Mouse (Mus musculus): ENCODE data around the gene Coq5.
"Not testable (repeated sequence)": the region's sequence is repeated elsewhere in the genome, so short reads cannot be mapped to it uniquely, and the experiment has no call there.

Coq5 gene

DNA sequence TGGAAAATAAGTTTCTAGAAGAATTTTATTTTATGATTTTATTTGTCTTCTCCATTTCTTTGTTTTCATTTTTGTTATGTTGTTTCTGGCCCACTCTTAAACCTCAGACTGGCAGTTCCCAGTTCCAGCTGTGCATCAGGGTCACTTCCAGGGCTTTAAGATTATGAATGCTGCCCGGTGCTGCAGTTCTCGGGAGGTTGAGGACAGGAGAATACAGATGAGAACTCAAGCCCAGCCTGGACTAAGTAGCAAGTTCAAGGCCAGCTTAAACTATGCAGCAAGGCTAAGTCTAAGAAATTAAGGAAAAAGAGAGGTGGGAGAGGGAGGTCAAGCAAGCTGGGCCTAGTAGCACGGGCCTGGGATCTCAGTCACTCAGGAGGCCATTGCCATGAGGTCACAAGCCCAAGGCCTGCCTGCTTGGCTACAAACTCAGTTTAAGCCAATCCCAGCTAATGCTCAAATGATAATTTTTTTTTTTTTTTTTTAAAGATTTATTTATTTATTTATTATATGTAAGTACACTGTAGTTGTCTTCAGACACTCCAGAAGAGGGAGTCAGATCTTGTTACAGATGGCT, 11.9 kb upstream of the Coq5 start:
- DNase-seq, result no peak

GRCm38 (mm10) chr5:115268266-115268665, 11.2 kb upstream of the Coq5 start:
- no peak for DNase-seq

DNA sequence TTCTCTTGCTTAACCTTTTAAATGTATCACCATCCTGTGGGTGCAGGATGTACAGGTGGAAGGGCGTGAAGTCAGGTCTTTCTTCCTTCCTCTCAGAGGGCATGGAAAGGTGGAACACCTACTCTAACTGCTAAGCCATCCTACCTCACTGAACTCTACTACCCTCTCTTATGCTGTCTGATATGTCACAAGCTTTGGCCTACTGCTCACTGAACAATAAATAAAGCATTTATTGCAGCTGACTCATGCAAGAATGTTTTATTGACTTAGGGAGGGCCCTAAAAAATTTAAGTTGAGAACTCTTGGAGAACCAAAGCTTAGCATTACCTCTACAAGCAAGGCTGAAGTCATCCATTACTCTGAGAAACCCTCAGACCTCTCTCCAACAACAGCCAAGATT, 9.5 kb upstream of the Coq5 start:
- no peak for DNase-seq

DNA sequence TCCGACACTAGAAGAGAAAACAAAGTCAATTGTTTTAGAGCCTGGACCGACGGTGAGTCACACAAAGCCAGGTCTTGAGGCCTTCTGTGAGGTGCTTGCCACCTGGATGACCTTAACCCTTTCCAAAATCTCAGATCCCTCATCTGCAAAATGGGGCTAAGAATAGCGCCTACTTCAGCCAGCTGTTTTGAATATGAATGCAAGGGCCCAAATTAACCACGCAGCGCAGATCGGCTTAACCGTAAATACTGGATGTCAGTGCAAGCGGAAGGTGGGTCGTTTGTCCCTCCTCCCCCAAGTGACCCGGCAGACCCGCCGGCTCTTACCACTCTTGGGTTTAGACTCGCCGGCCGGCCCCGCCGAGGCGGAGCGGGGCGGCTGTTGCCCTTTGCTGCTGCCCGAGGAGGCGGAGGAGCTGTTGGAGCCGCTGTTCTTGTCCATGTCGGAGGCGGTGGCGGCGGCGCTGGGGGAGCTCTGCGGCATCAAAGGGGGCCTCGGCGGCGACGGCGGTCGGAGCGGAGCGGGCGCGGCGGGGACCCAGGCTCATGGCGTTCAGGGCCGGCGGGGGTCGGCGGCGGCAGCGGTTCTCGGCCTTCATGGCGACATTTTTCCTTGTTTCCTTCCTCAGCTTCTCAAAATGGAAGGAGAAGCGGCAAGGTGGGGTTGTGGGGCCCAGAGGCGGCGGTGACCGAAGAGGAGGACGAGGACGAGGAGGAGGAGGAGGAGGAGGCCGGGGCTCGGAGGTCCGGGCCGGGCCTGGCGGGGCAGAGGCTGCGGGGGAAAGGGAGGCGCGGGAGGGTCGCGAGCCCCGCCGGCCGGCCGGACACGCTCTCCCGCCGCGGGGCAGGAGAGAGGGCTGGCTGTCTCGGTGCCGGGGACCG, 7.3 kb upstream of the Coq5 start:
- DNase-seq, result peak; percentile 25

DNA sequence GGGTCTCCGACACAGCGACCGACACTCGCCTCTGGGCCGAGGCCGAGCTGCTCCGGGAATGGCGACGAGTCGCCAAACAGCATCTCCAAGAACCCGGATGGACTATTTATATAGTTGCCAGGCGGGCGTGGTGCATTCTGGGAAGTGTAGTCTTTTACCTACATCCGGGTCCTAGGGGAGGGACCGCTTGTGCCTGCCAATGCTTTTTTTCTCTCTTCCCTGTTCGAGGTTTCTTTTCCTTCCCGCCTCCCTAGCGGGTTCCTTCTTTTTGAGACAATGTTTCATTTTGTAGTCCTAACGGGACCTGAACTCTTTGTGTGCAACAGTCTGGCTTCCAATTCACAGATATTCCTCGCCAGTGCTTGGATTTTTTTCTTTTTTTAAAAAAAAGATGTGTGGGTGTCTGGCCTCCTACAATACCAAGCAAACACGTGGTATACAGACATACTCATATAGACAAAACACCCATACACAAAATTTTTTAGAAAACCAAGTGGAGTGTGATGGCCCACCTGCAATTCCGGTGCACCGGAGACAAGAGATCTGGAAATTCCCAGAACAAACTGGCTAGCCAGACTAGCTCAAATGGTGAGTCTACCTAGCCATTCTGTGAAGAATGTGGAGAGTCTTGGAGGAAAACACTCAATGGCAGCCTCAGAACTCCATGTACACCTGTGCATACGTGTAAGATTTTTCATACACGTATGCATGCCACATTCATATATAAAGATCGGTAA, 6.5 kb upstream of the Coq5 start, which contains the start of gene Rnf10:
Rnf10 (minus strand) TSS at position 87 of the 737 bp plus-strand sequence.
- DNase-seq, result peak; percentile 96

GRCm38 (mm10) chr5:115273549-115274135, 5.8 kb upstream of the Coq5 start:
- no peak for DNase-seq

GRCm38 (mm10) chr5:115274353-115274752, 5.1 kb upstream of the Coq5 start:
- no peak for DNase-seq

GRCm38 (mm10) chr5:115274771-115275170, 4.7 kb upstream of the Coq5 start:
- DNase-seq, result no peak

DNA sequence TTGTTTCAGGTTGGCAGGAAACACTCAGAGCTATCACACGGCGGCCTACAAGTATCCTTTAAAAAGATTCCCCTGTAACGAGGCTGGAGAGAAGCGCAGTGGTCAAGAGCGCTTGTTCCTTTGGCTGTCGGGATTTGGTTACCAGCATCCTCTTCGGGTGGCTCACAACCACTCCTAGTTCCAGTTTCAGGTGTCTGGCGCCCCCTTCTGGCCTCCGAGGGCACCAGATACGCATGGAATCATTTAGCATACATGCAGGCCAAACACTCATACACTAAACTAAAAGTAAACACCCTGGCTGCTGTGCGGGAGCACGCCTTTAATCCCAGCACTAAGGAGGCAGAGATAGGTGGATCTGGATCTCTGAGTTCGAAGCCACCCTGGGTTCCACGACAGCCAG, 3.5 kb upstream of the Coq5 start:
- no peak for DNase-seq

DNA sequence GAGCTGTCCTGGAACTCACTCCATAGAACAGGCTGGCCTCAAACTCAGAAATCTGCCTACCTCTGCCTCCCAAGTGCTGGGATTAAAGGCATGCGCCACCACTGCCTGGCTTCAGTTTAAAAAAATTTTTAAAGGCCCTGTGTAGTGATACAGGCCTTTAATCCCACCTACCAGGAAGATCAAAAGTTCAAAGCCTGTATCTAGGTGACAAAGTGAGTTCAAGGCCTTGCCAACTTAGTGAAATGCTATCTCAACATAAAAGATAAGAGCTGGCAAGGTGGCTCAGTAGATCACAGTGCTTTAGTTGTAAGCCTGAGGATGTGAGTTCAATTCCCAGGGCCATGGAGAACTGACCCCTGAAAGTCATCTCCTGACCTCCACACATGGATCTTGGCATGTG, 1.4 kb upstream of the Coq5 start:
- no peak for DNase-seq

DNA sequence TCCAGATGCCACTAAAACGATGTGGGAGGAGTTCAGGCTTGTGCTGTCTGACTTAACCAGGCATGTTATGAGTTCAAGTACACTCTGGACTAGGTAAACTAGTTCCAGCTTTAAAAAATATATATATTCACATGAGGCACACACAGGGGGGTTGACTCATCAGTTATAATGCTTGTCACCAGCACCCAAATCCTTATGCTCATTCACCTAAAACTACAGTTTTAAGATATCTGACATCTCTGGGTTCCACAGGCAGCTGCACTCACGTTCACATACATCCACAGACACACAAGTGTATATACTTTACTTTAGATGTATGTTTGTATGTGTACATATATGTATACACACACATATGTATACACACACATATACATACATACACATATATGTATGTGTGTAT, 681 bp upstream of the Coq5 start:
- no peak for DNase-seq

DNA sequence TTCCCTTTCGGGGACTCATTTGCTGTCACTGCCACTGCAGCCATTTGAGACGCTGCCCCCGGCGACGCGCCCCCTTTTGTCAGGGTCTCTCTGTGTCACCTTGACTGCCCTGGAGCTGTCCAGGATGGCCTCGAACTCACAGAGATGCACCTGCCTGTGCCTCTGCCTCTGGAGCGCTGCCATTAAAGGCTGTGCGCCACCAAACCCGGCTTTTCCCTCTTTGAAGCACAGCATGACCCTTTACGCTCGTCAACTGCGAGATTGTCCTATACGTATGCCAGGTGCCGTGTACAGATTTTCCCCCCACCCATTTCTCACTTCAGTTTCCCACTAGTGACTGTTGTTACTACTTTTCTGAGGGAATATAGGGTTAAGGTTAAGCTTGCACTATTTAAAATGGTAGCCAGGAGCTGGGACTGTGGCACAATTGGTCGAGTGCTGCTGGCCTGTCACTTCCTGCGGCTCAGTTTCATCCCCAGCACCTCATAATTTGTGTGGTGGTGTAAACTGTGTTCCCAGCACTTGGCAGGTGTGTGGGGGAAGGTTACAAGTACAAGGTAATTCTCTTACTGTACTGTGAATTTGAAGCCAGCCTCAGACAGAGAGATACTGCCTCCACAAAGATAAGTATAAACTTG, 703 bp downstream of the Coq5 start:
- DNase-seq, result no peak

DNA sequence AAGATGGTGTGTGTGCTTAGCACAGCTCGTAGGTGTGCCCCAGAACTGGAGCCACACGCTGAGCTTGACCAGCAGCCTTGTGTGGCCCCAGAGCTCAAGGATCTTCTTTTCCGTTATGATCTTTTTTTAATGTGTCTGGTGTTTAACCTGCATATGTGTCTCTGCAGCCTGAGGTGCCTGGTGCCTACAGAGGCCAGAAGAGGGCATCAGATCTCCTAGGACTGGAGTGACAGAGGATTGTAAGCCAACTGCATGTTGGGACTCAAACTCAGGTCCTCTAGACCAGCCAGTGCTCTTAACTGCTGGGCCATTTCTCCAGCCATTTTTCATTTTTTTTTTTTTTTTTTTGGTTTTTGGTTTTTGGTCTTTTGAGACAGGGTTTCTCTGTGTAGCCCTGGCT, 5.3 kb downstream of the Coq5 start:
- DNase-seq, result no peak

DNA sequence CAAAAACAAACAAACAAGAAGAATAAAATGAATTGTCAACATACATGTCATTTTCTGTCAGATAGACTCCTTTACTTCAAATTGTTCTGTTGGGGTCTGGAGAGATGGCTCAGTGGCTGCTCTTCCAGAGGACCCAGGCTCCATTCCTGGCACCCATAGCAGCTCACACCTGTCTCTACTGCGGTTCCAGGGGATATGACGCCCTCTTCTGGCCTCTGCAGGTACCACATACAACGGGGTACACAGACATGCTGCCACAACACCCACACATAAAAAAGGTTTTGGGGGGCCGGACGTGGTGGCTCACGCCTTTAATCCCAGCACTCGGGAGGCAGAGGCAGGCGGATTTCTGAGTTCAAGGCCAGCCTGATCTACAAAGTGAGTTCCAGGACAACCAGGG, 14.7 kb downstream of the Coq5 start:
- no peak for DNase-seq

DNA sequence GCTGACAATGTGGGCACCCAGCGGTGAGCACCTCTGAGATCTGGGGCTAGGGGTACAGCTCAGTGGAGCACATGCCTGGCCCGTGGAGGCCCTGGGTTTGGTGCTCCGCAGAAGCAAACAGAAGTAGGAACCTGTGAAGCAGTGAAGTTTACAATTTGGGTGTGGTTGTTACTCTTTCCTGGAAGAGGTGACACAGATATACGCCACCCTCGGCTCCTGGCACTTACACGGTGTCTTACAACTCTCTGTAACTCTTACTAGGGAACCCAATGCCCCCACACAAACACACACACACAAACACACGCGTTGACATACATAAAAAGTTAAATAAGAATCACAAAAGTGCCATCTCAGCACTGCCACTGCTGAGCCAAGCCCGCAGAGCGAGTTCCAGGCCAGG, 16.9 kb downstream of the Coq5 start:
- DNase-seq, result no peak

DNA sequence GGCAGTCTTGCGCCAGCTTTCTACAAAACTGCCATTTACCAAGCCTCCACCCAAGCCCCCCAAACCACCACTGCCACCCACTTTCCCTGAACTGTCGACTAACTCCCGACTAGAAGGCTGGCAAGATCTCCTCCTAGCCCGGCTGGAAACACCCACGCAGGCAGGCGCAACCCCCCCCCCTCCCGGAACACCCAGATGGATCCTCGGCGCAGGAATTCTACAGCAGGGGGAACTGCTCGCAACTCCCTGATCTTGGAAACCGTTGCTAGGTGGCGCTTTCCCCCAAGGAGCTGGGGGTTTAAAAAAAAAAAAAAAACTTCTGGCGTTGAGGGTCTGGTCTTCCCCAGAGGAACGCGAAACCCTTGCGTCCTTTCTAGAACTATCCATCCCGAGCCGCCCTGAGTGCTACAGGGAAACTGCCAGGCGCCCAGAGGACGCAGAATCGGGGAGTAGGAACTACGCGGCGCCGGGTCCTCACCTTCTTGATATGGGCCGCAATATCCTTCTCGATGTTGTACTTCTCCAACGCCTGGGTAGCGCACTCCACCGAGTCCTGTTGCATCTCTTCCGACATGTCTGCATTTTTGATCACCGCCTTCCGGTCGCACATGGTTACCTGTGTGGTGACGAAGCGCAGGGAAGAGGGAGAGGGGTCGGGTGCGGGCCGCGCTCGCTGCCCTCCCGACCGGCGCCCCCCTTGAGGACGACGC, 20.7 kb downstream of the Coq5 start:
- DNase-seq, result peak; percentile 74

DNA sequence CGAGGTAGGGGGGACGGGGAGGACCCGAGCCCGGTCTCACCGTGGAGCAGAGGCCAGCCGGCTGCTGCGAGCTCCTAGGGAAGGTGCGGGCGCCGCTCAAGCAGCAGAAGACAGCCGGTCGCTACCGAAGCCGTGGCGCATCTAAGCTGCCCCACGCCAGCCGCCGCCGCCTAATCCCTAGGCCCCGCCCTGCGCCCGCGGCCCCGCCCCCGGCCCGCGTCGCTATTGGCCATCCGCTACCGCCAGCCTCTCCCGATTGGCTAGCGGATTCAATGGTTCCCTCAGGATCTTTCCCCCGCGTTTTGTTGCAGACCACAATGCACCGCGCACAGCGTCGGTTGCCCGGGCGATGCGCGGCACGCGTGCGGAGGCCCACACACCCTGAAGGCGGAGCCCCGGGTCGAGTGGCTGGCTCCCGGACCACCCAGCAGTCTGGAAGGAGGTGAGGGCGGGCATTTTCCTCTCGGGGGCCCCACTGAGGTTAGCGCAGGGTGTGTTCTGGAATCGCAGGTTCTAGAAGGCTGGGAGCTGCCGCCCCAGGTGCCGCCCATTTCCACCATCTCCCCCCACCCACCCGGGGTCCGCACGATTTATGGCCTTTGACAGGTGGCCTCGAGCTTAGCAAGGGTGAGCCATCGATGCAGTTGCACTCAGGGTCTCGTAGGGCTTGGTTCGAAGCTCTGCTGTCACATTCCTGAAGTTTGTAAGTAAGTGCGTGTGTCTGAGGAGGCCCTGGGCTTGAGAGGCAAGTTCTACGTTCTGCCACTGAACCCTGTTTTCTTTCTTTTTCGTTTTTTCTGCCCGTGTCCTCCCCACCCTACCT, 21.5 kb downstream of the Coq5 start, which contains the start of gene Dynll1:
Dynll1 (minus strand) TSS at position 208 of the 823 bp plus-strand sequence.
- DNase-seq, result peak; percentile 98

GRCm38 (mm10) chr5:115301615-115302014, 22.1 kb downstream of the Coq5 start:
- DNase-seq, result no peak

DNA sequence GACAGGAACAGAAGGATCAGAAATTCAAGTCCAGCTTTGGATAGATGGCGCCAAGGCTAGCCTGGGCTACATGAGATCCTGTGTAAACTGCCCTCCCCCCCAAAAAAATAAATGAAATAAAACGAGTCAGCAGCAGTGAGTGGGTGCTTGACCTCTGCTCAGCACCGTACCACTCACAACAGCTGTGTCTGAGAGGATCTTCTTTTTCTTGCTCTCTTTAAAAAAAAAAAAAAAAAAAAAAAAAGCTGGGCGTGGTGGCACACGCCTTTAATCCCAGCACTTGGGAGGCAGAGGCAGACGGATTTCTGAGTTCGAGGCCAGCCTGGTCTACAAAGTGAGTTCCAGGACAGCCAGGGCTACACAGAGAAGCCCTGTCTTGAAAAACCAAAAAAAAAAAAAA, 22.7 kb downstream of the Coq5 start:
- DNase-seq, result not testable (repeated sequence)

GRCm38 (mm10) chr5:115312354-115312753, 32.9 kb downstream of the Coq5 start:
- no peak for DNase-seq

Measured in right cerebral cortex, adult 18-20 months (tissue).